Mouse (Mus musculus) thymus, adult 2 months (tissue): ENCODE results near the gene Nat8f5. TPM values are rescaled to one million over a fixed set of nuclear protein-coding genes. Genes with fewer than 3 reads are reported as not detected.
"Not testable (repeated sequence)": the region's sequence is repeated elsewhere in the genome, so short reads cannot be mapped to it uniquely, and the experiment has no call there.

Experiments
- DNase-seq: peaks from one replicate; pipeline ENCODE4 v3.0.0; 2021
- H3K27ac ChIP-seq: fragments of 200-500 bp; 2 replicates; pipeline ENCODE4 v1.5.1; 2012; ENCODE audit warnings: low read length, control low read depth; ENCODE audit not compliant: control insufficient read depth, insufficient read depth
- H3K27me3 ChIP-seq: fragments of 200-500 bp; 2 replicates; pipeline ENCODE4 v1.6.1; 2012; ENCODE audit warnings: mild to moderate bottlenecking, low read length, moderate library complexity, mixed read lengths; ENCODE audit not compliant: control insufficient read depth, insufficient read depth
- H3K36me3 ChIP-seq: fragments of 200-500 bp; 2 replicates; pipeline ENCODE4 v1.6.1; 2012; ENCODE audit warnings: mild to moderate bottlenecking, low read length, moderate library complexity; ENCODE audit not compliant: control insufficient read depth, insufficient read depth
- H3K4me1 ChIP-seq: fragments of 200-500 bp; replicated peaks from 2 replicates; pipeline ENCODE4 v1.6.1; 2012; ENCODE audit warnings: low read length; ENCODE audit not compliant: control insufficient read depth, insufficient read depth
- H3K4me3 ChIP-seq: fragments of 200-500 bp; 2 replicates; pipeline ENCODE4 v1.5.1; 2012; ENCODE audit warnings: mild to moderate bottlenecking, low read length, control low read depth, moderate library complexity; ENCODE audit not compliant: control insufficient read depth, insufficient read depth
- CTCF ChIP-seq: fragments of 200-500 bp; IDR thresholded peaks from 2 replicates; pipeline ENCODE4 v1.5.1; 2012; ENCODE audit warnings: mild to moderate bottlenecking, control low read depth, low read length, moderate library complexity, borderline replicate concordance; ENCODE audit not compliant: control insufficient read depth, poor library complexity, insufficient read depth; ENCODE audit errors: extremely low read depth
- POLR2A ChIP-seq: fragments of 200-500 bp; IDR thresholded peaks from 2 replicates; pipeline ENCODE4 v1.6.1; 2012; ENCODE audit warnings: mild to moderate bottlenecking, low read length, control low read depth, moderate library complexity; ENCODE audit not compliant: control insufficient read depth, poor library complexity, insufficient read depth; ENCODE audit errors: extremely low read depth
- WGBS: fragments of 180-500 bp; shearing (Covaris S2); methylation state at CpG from one replicate; pipeline ENCODE4 v1.1.7; 2018; 5-methylcytosine and 5-hydroxymethylcytosine counted together
- polyA plus RNA-seq: library from polyadenylated mRNA; depleted of rRNA; stranded (reverse); fragments of >200 nt; gene quantifications from 2 replicates; pipeline ENCODE4 v1.2.3, GENCODE M21; 2012; rRNA removed

Nat8f5 gene
- polyA plus RNA-seq, 1 experiment: 0.18 TPM

DNA sequence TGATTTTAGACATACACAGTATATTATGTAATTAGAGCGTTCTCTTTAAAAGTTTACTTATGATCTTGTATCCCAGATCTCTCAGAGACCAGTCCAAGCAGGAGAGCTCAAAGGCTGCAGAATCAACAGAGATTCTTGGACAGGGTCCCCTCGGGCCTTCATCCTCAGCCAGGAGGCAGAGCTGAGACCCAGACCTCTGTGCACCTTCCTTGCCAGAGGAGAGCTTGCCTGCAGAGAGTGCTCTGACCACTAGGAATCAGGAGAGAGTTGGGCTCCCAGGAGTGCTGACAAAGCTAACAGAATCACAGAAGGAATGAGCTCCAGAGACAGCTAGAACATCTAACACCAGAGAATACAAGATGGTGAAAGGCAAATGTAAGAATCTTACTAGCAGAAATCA lies 7.4 kb downstream of the Nat8f5 start:
- no peaks in the 10 kb centered on the region for H3K27me3 ChIP-seq
- no peak overlapping the region for H3K4me3 ChIP-seq
- TF ChIP-seq POLR2A (no peak), CTCF (no peak)
- no peaks in the 10 kb centered on the region for H3K4me1 ChIP-seq
- H3K27ac ChIP-seq: no peak overlapping the region
- no peak for DNase-seq
- H3K36me3 ChIP-seq: no peaks in the 10 kb centered on the region
- WGBS: 85% methylated on average over 2 of the region's 2 CpGs

DNA sequence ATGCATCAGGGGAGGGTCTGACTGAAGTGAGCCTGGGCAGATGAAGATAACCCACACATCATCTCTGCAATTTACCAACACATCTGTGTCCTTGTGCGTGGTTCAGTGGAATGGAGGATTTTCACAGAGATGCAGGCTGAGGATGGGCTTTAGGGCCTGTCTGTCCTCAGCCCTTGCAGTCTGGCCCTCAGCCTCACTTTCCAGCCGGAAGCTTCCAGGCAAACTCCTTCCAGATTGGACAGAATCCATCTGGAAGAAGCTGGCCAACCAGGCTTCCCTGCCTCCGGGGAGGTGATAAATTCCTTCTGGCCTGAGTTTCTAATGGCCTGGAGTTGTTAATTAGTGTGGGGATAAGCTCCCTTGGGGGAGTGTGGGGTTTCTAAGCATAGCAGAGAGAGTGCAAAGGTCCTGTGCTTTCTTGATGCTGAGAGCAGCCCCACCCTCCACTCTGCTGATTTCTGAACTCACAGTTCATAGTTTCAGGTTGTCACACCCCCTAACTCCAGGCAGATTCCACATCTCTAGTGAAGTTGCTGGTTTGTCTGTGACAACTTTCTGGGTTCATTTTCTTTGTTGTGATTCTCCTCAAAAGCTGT lies 9.7 kb downstream of the Nat8f5 start:
- H3K4me3 ChIP-seq, DNase-seq, H3K27me3 ChIP-seq, H3K27ac ChIP-seq, H3K4me1 ChIP-seq, H3K36me3 ChIP-seq: not testable (repeated sequence)
- WGBS: 82% methylated on average over 3 of the region's 3 CpGs

DNA sequence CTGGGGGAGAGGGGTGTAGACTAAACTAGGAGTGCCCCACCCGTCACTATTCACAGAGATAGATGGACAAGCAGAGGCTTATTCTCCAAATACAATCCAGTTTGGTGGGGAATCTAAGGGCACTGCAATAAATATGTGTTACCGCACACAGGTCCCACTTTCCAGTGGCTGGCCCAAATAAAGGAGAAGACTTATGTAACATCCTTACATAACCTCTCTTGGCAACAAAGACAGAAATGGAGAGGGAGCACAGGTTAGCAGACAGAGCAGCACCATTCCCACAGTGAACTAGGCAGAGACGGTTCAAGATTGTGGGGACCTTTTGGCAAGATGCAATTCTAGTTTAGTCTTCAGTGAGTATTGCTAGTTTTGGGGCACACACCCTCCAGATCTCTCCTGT lies 10.3 kb downstream of the Nat8f5 start:
- not testable (repeated sequence) for H3K27ac ChIP-seq, DNase-seq
- WGBS: 97% methylated on average over 3 of the region's 3 CpGs

DNA sequence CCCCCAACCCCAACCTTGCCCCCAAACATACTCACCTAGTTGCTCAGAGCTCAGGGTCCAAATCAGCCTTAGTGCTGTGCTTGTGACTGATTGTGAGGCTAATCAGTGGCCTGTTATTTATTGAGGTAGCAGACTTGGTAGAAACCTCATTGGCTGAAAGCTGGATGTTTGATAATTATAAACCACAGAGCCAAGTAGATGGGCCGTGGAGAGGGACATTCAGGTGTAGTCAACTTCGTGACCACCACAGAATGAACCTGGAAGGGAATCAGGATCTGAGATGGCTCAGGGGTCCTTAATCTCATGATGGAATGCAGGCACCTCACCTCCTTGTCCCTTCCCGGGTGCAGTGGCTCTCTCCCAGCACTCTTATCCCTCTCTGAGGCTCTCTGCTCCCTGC lies 11.0 kb downstream of the Nat8f5 start:
- not testable (repeated sequence) for H3K27ac ChIP-seq, H3K4me1 ChIP-seq, H3K4me3 ChIP-seq, H3K36me3 ChIP-seq, H3K27me3 ChIP-seq, DNase-seq
- WGBS: 70% methylated on average over 3 of the region's 3 CpGs

More for the DNA sequence above, 10.3 kb downstream of the Nat8f5 start:
- H3K36me3 ChIP-seq, H3K4me1 ChIP-seq, H3K27me3 ChIP-seq, H3K4me3 ChIP-seq: not testable (repeated sequence)

DNA sequence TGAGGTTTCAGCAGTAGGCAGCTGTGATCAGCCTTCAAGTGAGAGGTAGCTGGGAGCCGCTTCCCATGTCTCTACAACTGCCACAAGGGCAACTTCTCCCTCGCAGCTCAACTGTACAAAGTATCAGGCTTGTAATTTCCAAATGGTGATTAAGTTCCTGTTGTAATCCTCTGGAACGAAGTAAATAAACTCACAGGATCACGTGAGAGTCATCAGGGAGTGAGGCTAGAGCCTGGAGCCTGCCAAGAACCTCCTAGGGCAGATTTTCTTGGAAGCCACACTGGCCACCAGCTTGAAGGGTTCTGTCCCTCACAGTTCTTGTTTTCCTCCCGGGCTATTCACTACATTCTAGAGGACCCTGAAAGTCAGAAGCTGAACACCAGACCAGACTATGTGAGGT lies 17.6 kb downstream of the Nat8f5 start:
- WGBS: 68% methylated on average over 5 of the region's 5 CpGs
- not testable (repeated sequence) for DNase-seq, H3K27me3 ChIP-seq, H3K4me1 ChIP-seq, H3K4me3 ChIP-seq, H3K36me3 ChIP-seq, H3K27ac ChIP-seq

Other genes starting within 250 kb of the Nat8f5 start
- gene Alms1, start 233.4 kb downstream of the Nat8f5 start, polyA plus RNA-seq: 2.4 and 2.7 TPM in 2 replicates
- 0.27 and 0.55 TPM in 2 replicates for gene Nat8f7, start 107.8 kb downstream of the Nat8f5 start, polyA plus RNA-seq
- 0.15 TPM in 1 of 2 replicates, not detected in the other for gene Nat8f3, start 55.2 kb downstream of the Nat8f5 start, polyA plus RNA-seq
- gene Nat8f6, start within 50 bp of the Nat8f5 start, polyA plus RNA-seq: 0.11 and 0.34 TPM in 2 replicates
- gene Nat8, start 11.1 kb upstream of the Nat8f5 start, polyA plus RNA-seq: 0.33 and 0.35 TPM in 2 replicates
- gene Nat8f2, start 48.2 kb upstream of the Nat8f5 start, polyA plus RNA-seq: 0.04 and 0.45 TPM in 2 replicates
- 2.9 and 4.1 TPM in 2 replicates for gene Nat8f4, start 83.9 kb upstream of the Nat8f5 start, polyA plus RNA-seq
- 16.8 and 20.6 TPM in 2 replicates for gene Tprkb, start 90.9 kb upstream of the Nat8f5 start, polyA plus RNA-seq
- 10.3 and 12.5 TPM in 2 replicates for gene Nat8f1, start 94.7 kb upstream of the Nat8f5 start, polyA plus RNA-seq
- 60.8 and 65.6 TPM in 2 replicates for gene Dusp11, start 140.7 kb upstream of the Nat8f5 start, polyA plus RNA-seq
- gene Figla, start 195.2 kb upstream of the Nat8f5 start, polyA plus RNA-seq: not detected in 2 replicates
- 0.08 and 0.31 TPM in 2 replicates for gene Add2, start 207.7 kb upstream of the Nat8f5 start, polyA plus RNA-seq